Mouse (Mus musculus) liver, adult 2 months (tissue): ENCODE data around the gene Olfr1395. TPM values are rescaled to one million over a fixed set of nuclear protein-coding genes. Genes with fewer than 3 reads are reported as not detected.

Experiments
- DNase-seq: peaks from one replicate; pipeline ENCODE4 v3.0.0-alpha.2; 2011; ENCODE audit warnings: low read depth, low spot score; ENCODE audit errors: extremely low read depth
- H3K27ac ChIP-seq: fragments of 200-500 bp; replicated peaks from 2 replicates; pipeline ENCODE4 v1.5.1; 2012; ENCODE audit warnings: low read depth, mild to moderate bottlenecking, control low read depth, inconsistent platforms, low read length; ENCODE audit not compliant: insufficient read depth
- H3K27me3 ChIP-seq: fragments of 200-500 bp; 2 replicates; pipeline ENCODE4 v1.6.1; 2012; ENCODE audit warnings: mild to moderate bottlenecking, moderate library complexity, low read length, inconsistent platforms; ENCODE audit not compliant: control insufficient read depth, insufficient read depth
- H3K36me3 ChIP-seq: fragments of 200-500 bp; 2 replicates; pipeline ENCODE4 v1.6.1; 2012; ENCODE audit warnings: low read length, inconsistent platforms; ENCODE audit not compliant: control insufficient read depth, insufficient read depth
- H3K4me1 ChIP-seq: fragments of 200-500 bp; 2 replicates; pipeline ENCODE4 v1.6.1; 2011; ENCODE audit warnings: low read length; ENCODE audit not compliant: control insufficient read depth, insufficient read depth
- H3K4me3 ChIP-seq: fragments of 200-500 bp; 2 replicates; pipeline ENCODE4 v1.5.1; 2011; ENCODE audit warnings: low read depth, mild to moderate bottlenecking, control low read depth, low read length, moderate library complexity; ENCODE audit not compliant: insufficient read depth
- H3K79me2 ChIP-seq: fragments of 200-500 bp; 2 replicates; pipeline ENCODE4 v1.6.1; 2012; ENCODE audit warnings: inconsistent platforms, mild to moderate bottlenecking, low read length, moderate library complexity; ENCODE audit not compliant: control insufficient read depth, insufficient read depth
- H3K9ac ChIP-seq: fragments of 200-500 bp; 2 replicates; pipeline ENCODE4 v1.6.1; 2012; ENCODE audit warnings: low read depth, mild to moderate bottlenecking, control low read depth, inconsistent platforms, low read length
- CTCF ChIP-seq: fragments of 200-500 bp; IDR thresholded peaks from 2 replicates; pipeline ENCODE4 v1.5.1; 2011; ENCODE audit warnings: low read depth, low read length, control low read depth
- POLR2A ChIP-seq: fragments of 200-500 bp; IDR thresholded peaks from 2 replicates; pipeline ENCODE4 v1.6.1; 2011; ENCODE audit warnings: low read length, control low read depth; ENCODE audit not compliant: insufficient read depth; ENCODE audit errors: extremely low read depth
- whole genome bisulfite sequencing: fragments of 180-500 bp; shearing (Covaris S2); methylation state at CpG from one replicate; pipeline ENCODE4 v1.1.7; 2018; 5-methylcytosine and 5-hydroxymethylcytosine counted together
- polyA plus RNA-seq: library from polyadenylated mRNA; depleted of rRNA; stranded (reverse); fragments of >200 nt; gene quantifications from 2 replicates; pipeline ENCODE4 v1.2.3, GENCODE M21; 2012
- total RNA-seq: library from RNA; depleted of rRNA; stranded (reverse); fragments of >200 nt; gene quantifications from 2 replicates; pipeline ENCODE4 v1.2.3, GENCODE M21; 2014

The Olfr1395 gene
- total and polyA plus RNA-seq, 2 experiments = not detected

- Histone ChIP-seq H3K36me3 (no peaks in the 10 kb centered on the region), H3K27me3 (no peaks in the 10 kb centered on the region), H3K4me1 (peaks cover 5% of the 10 kb centered on the region; the same call in 1 of the 2 replicates), H3K9ac (0 out of 2 replicates have a peak overlapping the region, but pooled peaks have one; percentile 35), H3K27ac (no peak overlapping the region), H3K4me3 (no peak overlapping the region), H3K79me2 (no peaks in the 10 kb centered on the region)
- TF ChIP-seq CTCF (peak; percentile 73), POLR2A (no peak)
- peak; percentile 68 for DNase-seq
- WGBS = 9% methylated on average over 8 of the region's 8 CpGs
Observed at GRCm38 (mm10) chr11:49103047-49103693, 38.9 kb upstream of the Olfr1395 start.

DNA sequence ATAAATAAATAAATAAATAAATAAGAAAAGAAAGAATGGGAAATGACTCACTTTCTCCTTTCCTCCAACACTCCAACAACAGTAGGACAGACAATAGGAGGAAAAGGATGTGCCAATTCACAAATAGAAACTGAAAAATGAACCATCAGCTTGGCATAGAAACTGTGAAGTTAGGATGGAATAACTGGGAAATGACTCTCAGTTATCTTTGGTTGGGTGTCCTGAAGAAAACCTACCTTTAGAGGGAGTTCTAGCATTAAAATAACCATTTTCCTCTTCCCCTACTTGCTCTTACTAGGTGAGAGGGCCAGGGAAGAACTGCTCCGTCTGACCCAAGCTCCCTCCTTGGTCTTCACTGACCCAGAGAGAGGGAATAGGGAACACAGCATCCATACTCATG lies 36.3 kb upstream of the Olfr1395 start:
- no peaks in the 10 kb centered on the region for H3K36me3 ChIP-seq
- peaks cover 5% of the 10 kb centered on the region; the same call in 1 of the 2 replicates for H3K4me1 ChIP-seq
- DNase-seq = no peak
- H3K27ac ChIP-seq = no peak overlapping the region
- H3K9ac ChIP-seq = no peak overlapping the region
- TF ChIP-seq CTCF (no peak), POLR2A (no peak)
- H3K4me3 ChIP-seq = no peak overlapping the region
- no peaks in the 10 kb centered on the region for H3K79me2 ChIP-seq
- WGBS = 81% methylated on average over 1 of the region's 1 CpGs
- no peaks in the 10 kb centered on the region for H3K27me3 ChIP-seq

- Histone ChIP-seq H3K4me3 (no peak overlapping the region), H3K9ac (no peak overlapping the region), H3K27ac (no peak overlapping the region), H3K79me2 (no peaks in the 10 kb centered on the region), H3K36me3 (no peaks in the 10 kb centered on the region), H3K27me3 (no peaks in the 10 kb centered on the region), H3K4me1 (peaks cover 3% of the 10 kb centered on the region; the same call in 1 of the 2 replicates)
- TF ChIP-seq POLR2A (no peak), CTCF (no peak)
- no peak for DNase-seq
- WGBS = 75% methylated on average over 10 of the region's 10 CpGs
Observed at GRCm38 (mm10) chr11:49107650-49108537, 34.2 kb upstream of the Olfr1395 start.

DNA sequence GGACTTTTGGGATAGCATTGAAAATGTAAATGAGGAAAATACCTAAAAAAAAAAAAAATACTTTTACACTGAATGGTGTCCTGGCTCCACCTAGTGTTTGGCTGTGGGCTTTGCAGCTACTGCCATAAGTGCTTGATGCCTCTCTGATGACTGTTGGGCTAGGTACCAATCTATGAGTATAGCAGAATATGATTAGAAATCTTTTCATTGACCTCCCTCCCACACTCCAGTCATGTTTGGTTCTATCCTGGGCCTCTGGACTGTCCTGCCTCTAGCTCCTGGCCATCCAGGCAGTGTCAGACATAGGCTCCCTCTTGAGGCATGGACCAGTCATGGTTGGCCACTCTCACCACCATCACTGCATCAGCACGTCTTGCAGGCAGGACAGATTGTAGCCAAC lies 33.2 kb upstream of the Olfr1395 start:
- WGBS = 42% methylated on average over 1 of the region's 1 CpGs
- Histone ChIP-seq H3K4me1 (no peaks in the 10 kb centered on the region), H3K4me3 (no peak overlapping the region), H3K36me3 (no peaks in the 10 kb centered on the region), H3K27me3 (no peaks in the 10 kb centered on the region), H3K79me2 (no peaks in the 10 kb centered on the region), H3K9ac (no peak overlapping the region), H3K27ac (no peak overlapping the region)
- TF ChIP-seq CTCF = peak; percentile 69
- no peak for TF ChIP-seq POLR2A
- DNase-seq = peak; percentile 28

GRCm38 (mm10) chr11:49111000-49111399 lies 31.1 kb upstream of the Olfr1395 start:
- DNase-seq = no peak
- no peak overlapping the region for H3K9ac ChIP-seq
- TF ChIP-seq CTCF (no peak), POLR2A (no peak)
- no peak overlapping the region for H3K4me3 ChIP-seq
- H3K79me2 ChIP-seq = no peaks in the 10 kb centered on the region
- H3K27me3 ChIP-seq = no peaks in the 10 kb centered on the region
- H3K36me3 ChIP-seq = no peaks in the 10 kb centered on the region
- H3K4me1 ChIP-seq = no peaks in the 10 kb centered on the region
- H3K27ac ChIP-seq = no peak overlapping the region
- 82% methylated on average over 1 of the region's 1 CpGs for WGBS
